Mouse (Mus musculus) A20 (cell line): ENCODE results near the gene Tas2r110.

Experiments
- DNase-seq: peaks from one replicate; pipeline ENCODE4 v3.0.0-alpha.2; 2011; ENCODE audit warnings: low read depth, low spot score

Gene Tas2r110

DNA sequence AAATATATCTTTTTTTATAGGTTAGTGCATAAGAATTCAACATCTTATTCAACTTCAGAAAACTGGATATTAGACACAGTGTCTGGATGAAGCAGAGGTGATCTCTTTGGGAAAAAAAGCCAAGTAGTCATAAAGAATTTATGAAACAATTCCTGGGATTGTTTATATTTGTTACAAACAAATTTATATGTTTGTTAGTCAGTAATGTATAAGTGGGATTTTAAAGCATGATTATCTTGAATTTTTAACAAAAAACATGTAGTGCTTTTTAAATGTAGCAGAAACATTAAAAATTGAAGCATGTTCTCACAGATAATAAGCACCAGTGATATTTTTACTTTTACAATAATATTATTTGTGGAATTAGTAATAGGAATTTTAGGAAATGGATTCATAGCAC, at the start of gene Tas2r110:
TSS of gene Tas2r110 (plus strand) at position 301 of the 400 bp plus-strand sequence.
- no peak for DNase-seq

DNA sequence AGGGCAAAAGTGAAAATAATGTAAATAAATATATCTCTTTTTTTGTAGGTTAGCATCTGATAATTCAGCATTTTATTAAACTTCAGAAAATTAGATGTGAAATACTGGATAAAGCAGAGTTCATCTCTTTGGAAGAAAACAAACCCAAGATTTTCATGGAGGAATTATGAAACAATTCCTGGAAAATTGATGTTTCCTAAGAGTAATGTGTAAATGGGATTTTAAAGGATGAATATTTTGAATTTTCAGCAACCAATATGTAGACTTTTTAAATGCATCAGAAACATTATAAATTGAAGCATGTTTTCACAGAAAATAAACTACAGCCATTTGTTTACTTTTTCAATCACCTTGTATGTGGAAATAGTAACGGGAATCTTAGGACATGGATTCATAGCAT, 21.0 kb upstream of the Tas2r110 start, which contains the start of gene Tas2r123:
TSS of gene Tas2r123 (plus strand) at position 301 of the 400 bp plus-strand sequence.
- DNase-seq = no peak

DNA sequence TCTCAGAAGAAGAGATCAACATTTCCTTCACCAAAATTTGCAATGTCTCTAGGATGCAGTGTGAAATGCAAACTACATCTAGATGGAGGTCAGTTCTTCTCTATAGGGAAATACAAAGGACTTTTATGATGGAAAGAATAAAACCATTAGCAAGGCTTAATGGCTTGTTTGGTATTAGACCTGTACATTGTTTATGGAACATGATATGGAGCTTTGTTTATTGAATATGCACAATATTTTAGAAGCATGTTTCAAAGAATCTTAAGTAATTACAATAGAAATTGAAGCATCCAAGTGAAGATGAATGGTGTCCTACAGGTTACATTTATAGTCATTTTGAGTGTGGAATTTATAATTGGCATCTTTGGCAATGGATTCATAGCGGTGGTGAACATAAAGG, 12.7 kb upstream of the Tas2r110 start, which contains the start of gene Tas2r116:
TSS of gene Tas2r116 (plus strand) at position 301 of the 400 bp plus-strand sequence.
- no peak for DNase-seq

DNA sequence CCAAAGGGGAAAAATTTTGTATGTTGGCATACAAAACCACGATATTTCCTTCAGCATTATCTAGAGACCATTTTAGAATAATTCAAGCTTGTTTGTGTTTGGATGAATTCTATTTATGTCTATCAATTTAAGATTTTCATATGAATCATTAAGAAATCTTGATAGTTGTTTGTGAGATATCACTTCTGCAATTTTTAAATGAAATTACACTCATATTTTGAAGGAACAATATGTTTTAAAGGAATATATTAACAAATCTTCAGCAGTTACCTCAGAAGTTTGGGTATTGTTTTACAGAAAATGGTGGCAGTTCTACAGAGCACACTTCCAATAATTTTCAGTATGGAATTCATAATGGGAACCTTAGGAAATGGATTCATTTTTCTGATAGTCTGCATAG, 24.9 kb downstream of the Tas2r110 start, which contains the start of gene Tas2r113:
TSS of gene Tas2r113 (plus strand) at position 301 of the 400 bp plus-strand sequence.
- DNase-seq = no peak

DNA sequence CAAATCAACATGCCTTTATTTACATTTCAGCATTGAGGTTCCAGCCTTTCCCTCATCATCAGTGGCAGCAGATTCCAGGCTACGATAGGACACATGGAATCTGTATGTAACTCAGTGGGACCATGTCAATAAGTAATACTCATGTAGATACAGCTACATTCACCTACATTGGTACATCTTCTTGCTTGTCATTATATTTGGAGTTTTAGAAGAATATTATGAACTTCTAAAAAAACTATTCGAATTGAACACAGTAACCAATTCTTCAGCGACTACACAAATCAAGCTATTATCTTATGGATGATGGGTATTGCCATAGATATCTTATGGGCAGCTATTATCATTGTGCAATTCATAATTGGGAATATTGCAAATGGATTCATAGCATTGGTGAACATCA, 41.5 kb downstream of the Tas2r110 start, which contains the start of gene Tas2r125:
TSS of gene Tas2r125 (plus strand) at position 301 of the 400 bp plus-strand sequence.
- no peak for DNase-seq
